Mouse (Mus musculus): ENCODE data around the gene Kcnn4. TPM values are rescaled to one million over a fixed set of nuclear protein-coding genes. Genes with fewer than 3 reads are reported as not detected.

The Kcnn4 gene
- polyA plus RNA-seq, 1 experiment, result not detected

- H3K27ac ChIP-seq (ENCODE audit: insufficient read depth, low read depth, low read length), result no peak overlapping the region
- TF ChIP-seq CTCF (IDR thresholded peaks at IDR 0.05; ENCODE audit: insufficient read depth, low read depth, low read length) (no peak), POLR2A (IDR thresholded peaks at IDR 0.05; ENCODE audit: insufficient read depth, low read depth, low read length) (no peak)
- peaks cover 6% of the 10 kb centered on the region for H3K4me1 ChIP-seq (ENCODE audit: control insufficient read depth, insufficient read depth, low read length)
- no peak overlapping the region for H3K4me3 ChIP-seq (ENCODE audit: insufficient read depth, low read depth, low read length)
- 88% methylated on average over 16 of the region's 16 CpGs for WGBS
These were observed 12.8 kb downstream of the Kcnn4 start for GRCm38 (mm10) chr7:24382730-24383372.

DNA sequence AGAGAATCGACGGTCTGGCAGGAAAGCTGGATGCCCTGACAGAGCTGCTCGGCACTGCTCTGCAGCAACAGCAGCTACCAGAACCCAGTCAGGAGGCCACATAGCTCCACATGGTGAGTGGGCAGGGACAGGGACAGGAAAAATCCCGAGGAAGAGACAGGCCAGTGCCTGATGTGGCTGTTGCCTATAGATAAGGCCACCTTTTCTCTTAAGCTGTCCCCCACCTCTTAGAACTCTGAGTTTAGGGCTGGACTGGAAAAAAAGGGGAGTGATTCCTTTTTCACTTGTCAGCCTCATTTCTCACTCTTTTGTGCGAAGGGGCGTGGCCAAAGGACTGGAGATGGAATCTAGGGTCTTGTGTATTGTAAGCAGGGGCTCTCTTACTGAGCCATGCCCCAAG is 14.0 kb downstream of the Kcnn4 start:
- 65% methylated on average over 6 of the region's 6 CpGs for WGBS
- H3K4me1 ChIP-seq (ENCODE audit: control insufficient read depth, insufficient read depth, low read length), result peaks cover 3% of the 10 kb centered on the region; the same call in 1 of the 2 replicates
- TF ChIP-seq POLR2A (IDR thresholded peaks at IDR 0.05; ENCODE audit: insufficient read depth, low read depth, low read length) (no peak), CTCF (IDR thresholded peaks at IDR 0.05; ENCODE audit: insufficient read depth, low read depth, low read length) (no peak)

GRCm38 (mm10) chr7:24384827-24385226 is 14.8 kb downstream of the Kcnn4 start:
- TF ChIP-seq CTCF (IDR thresholded peaks at IDR 0.05; ENCODE audit: insufficient read depth, low read depth, low read length), result peak; percentile 90
- no peak for TF ChIP-seq POLR2A (IDR thresholded peaks at IDR 0.05; ENCODE audit: insufficient read depth, low read depth, low read length)
- H3K27ac ChIP-seq (ENCODE audit: insufficient read depth, low read depth, low read length), result no peak overlapping the region
- 7% methylated on average over 11 of the region's 11 CpGs for WGBS
- peaks cover 7% of the 10 kb centered on the region; the same call in 1 of the 2 replicates for H3K4me1 ChIP-seq (ENCODE audit: control insufficient read depth, insufficient read depth, low read length)
- no peak overlapping the region for H3K4me3 ChIP-seq (ENCODE audit: insufficient read depth, low read depth, low read length)

More for the DNA sequence above, 14.0 kb downstream of the Kcnn4 start:
- H3K27ac ChIP-seq (ENCODE audit: insufficient read depth, low read depth, low read length), result no peak overlapping the region
- H3K4me3 ChIP-seq (ENCODE audit: insufficient read depth, low read depth, low read length), result no peak overlapping the region

DNA sequence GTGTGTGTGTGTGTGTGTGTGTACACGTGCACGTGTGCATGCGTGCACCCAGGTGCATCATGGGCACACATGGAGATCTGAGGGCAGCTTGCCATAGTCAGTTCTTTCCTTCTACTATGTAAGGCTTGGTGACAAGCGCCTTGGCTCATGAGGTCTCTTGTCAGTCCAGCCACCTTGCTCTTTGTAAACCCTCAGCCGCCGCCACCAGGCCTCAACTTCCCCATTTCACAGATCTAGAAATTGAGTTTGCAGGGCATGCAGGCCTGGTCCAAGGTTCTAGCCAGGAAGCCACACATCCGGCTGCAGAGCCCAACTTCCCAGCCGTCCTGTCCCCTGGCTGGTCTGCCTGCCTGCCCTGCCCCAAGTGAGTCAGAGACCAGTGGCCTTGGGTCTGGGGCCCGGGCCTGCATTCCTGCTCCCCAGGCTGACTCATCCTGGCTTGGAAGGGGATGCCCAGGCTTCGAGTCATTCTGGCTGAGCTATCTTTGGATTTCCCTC is 17.0 kb downstream of the Kcnn4 start:
- H3K4me1 ChIP-seq (ENCODE audit: control insufficient read depth, insufficient read depth, low read length), result peaks cover 21% of the 10 kb centered on the region
- TF ChIP-seq POLR2A (IDR thresholded peaks at IDR 0.05; ENCODE audit: insufficient read depth, low read depth, low read length) (no peak), CTCF (IDR thresholded peaks at IDR 0.05; ENCODE audit: insufficient read depth, low read depth, low read length) (no peak)
- H3K4me3 ChIP-seq (ENCODE audit: insufficient read depth, low read depth, low read length), result no peak overlapping the region
- WGBS, result 81% methylated on average over 10 of the region's 10 CpGs
- no peak overlapping the region for H3K27ac ChIP-seq (ENCODE audit: insufficient read depth, low read depth, low read length)

GRCm38 (mm10) chr7:24389516-24390187 is 19.6 kb downstream of the Kcnn4 start:
- Histone ChIP-seq H3K27ac (ENCODE audit: insufficient read depth, low read depth, low read length) (no peak overlapping the region), H3K4me3 (ENCODE audit: insufficient read depth, low read depth, low read length) (no peak overlapping the region), H3K4me1 (ENCODE audit: control insufficient read depth, insufficient read depth, low read length) (peaks cover 20% of the 10 kb centered on the region)
- TF ChIP-seq CTCF (IDR thresholded peaks at IDR 0.05; ENCODE audit: insufficient read depth, low read depth, low read length) (no peak), POLR2A (IDR thresholded peaks at IDR 0.05; ENCODE audit: insufficient read depth, low read depth, low read length) (no peak)
- 57% methylated on average over 13 of the region's 13 CpGs for WGBS

DNA sequence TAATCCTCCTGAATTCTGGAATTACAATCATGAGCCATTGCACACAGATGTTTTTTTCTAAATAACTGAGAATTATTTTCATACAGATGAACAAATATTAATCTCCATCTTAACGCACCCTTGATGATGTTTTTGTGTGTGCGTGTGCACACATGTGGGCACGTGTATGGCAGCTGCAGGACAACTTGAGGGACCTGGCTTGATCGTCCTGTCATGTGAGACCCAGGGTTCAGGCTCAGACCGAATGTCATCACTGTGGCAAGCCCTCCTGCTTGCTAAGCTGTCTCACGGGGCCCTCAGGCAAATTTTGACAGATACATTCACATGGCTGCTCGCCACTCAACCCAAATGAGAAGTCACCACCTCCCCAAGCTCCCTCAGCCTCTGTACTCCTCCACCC is 20.4 kb downstream of the Kcnn4 start:
- WGBS, result 65% methylated on average over 7 of the region's 7 CpGs
- no peak overlapping the region for H3K4me3 ChIP-seq (ENCODE audit: insufficient read depth, low read depth, low read length)
- TF ChIP-seq POLR2A (IDR thresholded peaks at IDR 0.05; ENCODE audit: insufficient read depth, low read depth, low read length), result no peak
- TF ChIP-seq CTCF (IDR thresholded peaks at IDR 0.05; ENCODE audit: insufficient read depth, low read depth, low read length), result no peak
- H3K27ac ChIP-seq (ENCODE audit: insufficient read depth, low read depth, low read length), result no peak overlapping the region
- H3K4me1 ChIP-seq (ENCODE audit: control insufficient read depth, insufficient read depth, low read length), result peaks cover 17% of the 10 kb centered on the region

DNA sequence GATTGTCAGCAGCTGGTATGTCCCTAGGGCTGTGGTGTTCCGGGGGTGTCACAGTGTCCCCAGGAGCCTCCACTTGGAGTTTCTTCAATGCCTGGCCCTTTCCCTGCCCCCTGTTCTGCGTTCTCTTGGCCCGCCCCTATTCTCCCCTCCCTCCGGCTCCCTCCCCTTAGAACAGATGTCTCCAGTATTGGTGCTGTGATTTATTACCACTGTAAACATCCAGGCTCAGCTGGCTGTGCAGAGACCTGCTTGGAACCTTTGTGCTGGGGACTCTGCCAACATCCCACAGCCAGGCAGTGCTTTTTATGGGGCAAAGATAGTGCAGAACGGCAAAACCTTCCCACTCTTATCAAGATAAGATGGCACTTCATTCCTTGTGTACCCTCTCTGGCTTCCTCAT is 21.0 kb downstream of the Kcnn4 start:
- Histone ChIP-seq H3K4me1 (ENCODE audit: control insufficient read depth, insufficient read depth, low read length) (peaks cover 17% of the 10 kb centered on the region), H3K4me3 (ENCODE audit: insufficient read depth, low read depth, low read length) (0 out of 2 replicates have a peak overlapping the region, but pooled peaks have one; percentile 12), H3K27ac (ENCODE audit: insufficient read depth, low read depth, low read length) (peak overlapping the region; percentile 85)
- TF ChIP-seq POLR2A (IDR thresholded peaks at IDR 0.05; ENCODE audit: insufficient read depth, low read depth, low read length) (no peak), CTCF (IDR thresholded peaks at IDR 0.05; ENCODE audit: insufficient read depth, low read depth, low read length) (no peak)
- 21% methylated on average over 5 of the region's 5 CpGs for WGBS

DNA sequence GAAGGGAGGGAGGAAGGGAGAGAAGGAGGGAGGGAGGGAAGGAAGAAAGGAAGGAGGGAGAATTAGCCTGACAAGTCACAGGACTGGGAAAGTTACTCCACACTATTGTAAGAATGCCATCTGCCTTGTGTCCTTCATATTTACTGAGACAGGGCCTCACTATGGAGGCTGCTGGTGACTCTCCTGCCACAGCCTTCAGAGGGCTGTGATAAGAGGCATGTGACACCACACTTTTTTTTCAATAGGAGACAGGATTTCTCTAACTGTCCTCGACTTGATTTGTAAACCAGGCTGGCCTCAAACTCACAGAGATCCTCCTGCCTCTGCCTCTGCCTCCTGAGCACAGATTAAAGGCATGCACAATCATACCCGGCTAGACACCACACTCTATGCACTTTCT is 21.6 kb downstream of the Kcnn4 start:
- 78% methylated on average over 2 of the region's 2 CpGs for WGBS
- no peak for TF ChIP-seq CTCF (IDR thresholded peaks at IDR 0.05; ENCODE audit: insufficient read depth, low read depth, low read length)
- TF ChIP-seq POLR2A (IDR thresholded peaks at IDR 0.05; ENCODE audit: insufficient read depth, low read depth, low read length), result no peak
- H3K27ac ChIP-seq (ENCODE audit: insufficient read depth, low read depth, low read length), result peak overlapping the region; percentile 85

GRCm38 (mm10) chr7:24394054-24394453 is 24.0 kb downstream of the Kcnn4 start:
- Histone ChIP-seq H3K27ac (ENCODE audit: insufficient read depth, low read depth, low read length) (no peak overlapping the region), H3K4me1 (ENCODE audit: control insufficient read depth, insufficient read depth, low read length) (peaks cover 19% of the 10 kb centered on the region), H3K4me3 (ENCODE audit: insufficient read depth, low read depth, low read length) (no peak overlapping the region)
- TF ChIP-seq POLR2A (IDR thresholded peaks at IDR 0.05; ENCODE audit: insufficient read depth, low read depth, low read length) (no peak), CTCF (IDR thresholded peaks at IDR 0.05; ENCODE audit: insufficient read depth, low read depth, low read length) (no peak)
- WGBS, result 94% methylated on average over 3 of the region's 3 CpGs

More for the DNA sequence above, 21.6 kb downstream of the Kcnn4 start:
- Histone ChIP-seq H3K4me3 (ENCODE audit: insufficient read depth, low read depth, low read length) (no peak overlapping the region), H3K4me1 (ENCODE audit: control insufficient read depth, insufficient read depth, low read length) (peaks cover 17% of the 10 kb centered on the region)
